Mouse (Mus musculus) forebrain, embryonic 15.5 days (tissue): ENCODE data around the gene Ppp1r1c. TPM values are rescaled to one million over a fixed set of nuclear protein-coding genes. Genes with fewer than 3 reads are reported as not detected.

ENCODE experiments used
- ATAC-seq: fragments of 200-750 bp; cut with Nextera tagmentation; replicated peaks from 2 replicates; pipeline ENCODE4 v1.8.0; 2017; ENCODE audit warnings: mild to moderate bottlenecking, moderate TSS enrichment, moderate library complexity
- H3K27ac ChIP-seq: fragments of 300-500 bp; sonication (generic); replicated peaks from 2 replicates; pipeline ENCODE4 v1.5.1; 2015; ENCODE audit warnings: mild to moderate bottlenecking, inconsistent platforms
- H3K27me3 ChIP-seq: fragments of 300-500 bp; sonication (generic); 2 replicates; pipeline ENCODE4 v1.6.1; 2015; ENCODE audit warnings: inconsistent platforms
- H3K36me3 ChIP-seq: fragments of 300-500 bp; sonication (generic); 2 replicates; pipeline ENCODE4 v1.6.1; 2015; ENCODE audit warnings: mild to moderate bottlenecking, inconsistent platforms
- H3K4me1 ChIP-seq: fragments of 300-500 bp; sonication (generic); 2 replicates; pipeline ENCODE4 v1.6.1; 2015; ENCODE audit warnings: inconsistent platforms
- H3K4me2 ChIP-seq: fragments of 300-500 bp; sonication (generic); replicated peaks from 2 replicates; pipeline ENCODE4 v1.6.1; 2015; ENCODE audit warnings: mild to moderate bottlenecking, inconsistent platforms
- H3K4me3 ChIP-seq: fragments of 300-500 bp; sonication (generic); 2 replicates; pipeline ENCODE4 v1.5.1; 2015; ENCODE audit warnings: mild to moderate bottlenecking, inconsistent platforms
- H3K9ac ChIP-seq: fragments of 300-500 bp; sonication (generic); replicated peaks from 2 replicates; pipeline ENCODE4 v1.6.1; 2015; ENCODE audit warnings: mild to moderate bottlenecking, inconsistent platforms
- H3K9me3 ChIP-seq: fragments of 300-500 bp; sonication (generic); 2 replicates; pipeline ENCODE4 v1.6.1; 2016; ENCODE audit warnings: inconsistent platforms
- WGBS: fragments of 180-500 bp; shearing (Covaris S2); methylation state at CpG from one replicate; pipeline ENCODE4 v1.1.7; 2015; ENCODE audit warnings: mixed read lengths; 5-methylcytosine and 5-hydroxymethylcytosine counted together
- polyA plus RNA-seq: library from polyadenylated mRNA; unstranded; fragments of >200 nt; fragmentation: Nextera tagmentation; extraction: Ambion mirVana; gene quantifications from 2 replicates; pipeline ENCODE4 v1.2.1, GENCODE M21; 2015

Ppp1r1c gene
- polyA plus RNA-seq: 0.18 and 0.42 TPM in 2 replicates

GRCm38 (mm10) chr2:79707575-79707974 lies at the start of gene Ppp1r1c:
TSS of gene Ppp1r1c (plus strand) at chr2:79707780.
- ATAC-seq: no peak
- Histone ChIP-seq H3K9me3 (no peaks in the 10 kb centered on the region), H3K4me1 (no peaks in the 10 kb centered on the region), H3K4me3 (no peak within 1 kb of the TSS), H3K27me3 (no peaks in the 10 kb centered on the region), H3K36me3 (no peaks in the 10 kb centered on the region), H3K4me2 (no peak within 1 kb of the TSS), H3K27ac (no peak within 1 kb of the TSS), H3K9ac (no peak within 1 kb of the TSS)
- 69% methylated on average over 6 of the region's 6 CpGs for WGBS

- peaks cover 4% of the 10 kb centered on the region for H3K36me3 ChIP-seq
- ATAC-seq: no peak
- H3K27ac ChIP-seq: no peak overlapping the region
- 77% methylated on average over 12 of the region's 12 CpGs for whole genome bisulfite sequencing
- no peaks in the 10 kb centered on the region for H3K27me3 ChIP-seq
- no peak overlapping the region for H3K4me3 ChIP-seq
- H3K9me3 ChIP-seq: no peaks in the 10 kb centered on the region
- no peaks in the 10 kb centered on the region for H3K4me1 ChIP-seq
- no peak overlapping the region for H3K4me2 ChIP-seq
- no peak overlapping the region for H3K9ac ChIP-seq
Measured at GRCm38 (mm10) chr2:79660417-79661185, 47.0 kb upstream of the Ppp1r1c start.

- no peak; the same call in 1 of the 2 replicates for ATAC-seq
- Histone ChIP-seq H3K27me3 (no peaks in the 10 kb centered on the region), H3K4me2 (no peak overlapping the region), H3K4me1 (no peaks in the 10 kb centered on the region), H3K27ac (no peak overlapping the region), H3K4me3 (no peak overlapping the region), H3K36me3 (peaks cover 4% of the 10 kb centered on the region), H3K9me3 (no peaks in the 10 kb centered on the region), H3K9ac (no peak overlapping the region)
- WGBS: 21% methylated on average over 7 of the region's 7 CpGs
Measured at GRCm38 (mm10) chr2:79661486-79662104, 46.0 kb upstream of the Ppp1r1c start.

- Histone ChIP-seq H3K27ac (no peak overlapping the region), H3K9ac (no peak overlapping the region), H3K9me3 (no peaks in the 10 kb centered on the region), H3K4me3 (no peak overlapping the region), H3K36me3 (0 out of 2 replicates have a peak, but pooled peaks cover 4% of the 10 kb centered on the region), H3K27me3 (no peaks in the 10 kb centered on the region), H3K4me1 (no peaks in the 10 kb centered on the region), H3K4me2 (no peak overlapping the region)
- no peak for ATAC-seq
- 68% methylated on average over 3 of the region's 3 CpGs for WGBS
Measured at GRCm38 (mm10) chr2:79664532-79665286, 42.9 kb upstream of the Ppp1r1c start.

- Histone ChIP-seq H3K36me3 (0 out of 2 replicates have a peak, but pooled peaks cover 3% of the 10 kb centered on the region), H3K4me1 (no peaks in the 10 kb centered on the region), H3K27me3 (no peaks in the 10 kb centered on the region), H3K4me3 (no peak overlapping the region), H3K9me3 (no peaks in the 10 kb centered on the region), H3K9ac (no peak overlapping the region), H3K27ac (no peak overlapping the region), H3K4me2 (no peak overlapping the region)
- 39% methylated on average over 3 of the region's 3 CpGs for WGBS
- ATAC-seq: no peak
Measured at GRCm38 (mm10) chr2:79665492-79665891, 42.1 kb upstream of the Ppp1r1c start.

GRCm38 (mm10) chr2:79675266-79675665 lies 32.3 kb upstream of the Ppp1r1c start:
- 77% methylated on average over 3 of the region's 3 CpGs for WGBS

GRCm38 (mm10) chr2:79677663-79678257 lies 29.8 kb upstream of the Ppp1r1c start:
- Histone ChIP-seq H3K36me3 (no peaks in the 10 kb centered on the region), H3K4me2 (no peak overlapping the region), H3K4me1 (no peaks in the 10 kb centered on the region), H3K27me3 (no peaks in the 10 kb centered on the region), H3K9ac (no peak overlapping the region), H3K9me3 (no peaks in the 10 kb centered on the region), H3K27ac (no peak overlapping the region), H3K4me3 (no peak overlapping the region)
- WGBS: 97% methylated on average over 1 of the region's 1 CpGs
- ATAC-seq: no peak

More at GRCm38 (mm10) chr2:79675266-79675665, 32.3 kb upstream of the Ppp1r1c start:
- H3K4me1 ChIP-seq: no peaks in the 10 kb centered on the region
- H3K27ac ChIP-seq: no peak overlapping the region
- H3K4me2 ChIP-seq: no peak overlapping the region
- H3K9me3 ChIP-seq: no peaks in the 10 kb centered on the region
- H3K4me3 ChIP-seq: no peak overlapping the region
- no peak for ATAC-seq
- H3K36me3 ChIP-seq: no peaks in the 10 kb centered on the region
- H3K9ac ChIP-seq: no peak overlapping the region
- no peaks in the 10 kb centered on the region for H3K27me3 ChIP-seq

GRCm38 (mm10) chr2:79681672-79682071 lies 25.9 kb upstream of the Ppp1r1c start:
- H3K27me3 ChIP-seq: no peaks in the 10 kb centered on the region
- H3K4me2 ChIP-seq: no peak overlapping the region
- H3K9ac ChIP-seq: no peak overlapping the region
- no peak overlapping the region for H3K27ac ChIP-seq
- no peaks in the 10 kb centered on the region for H3K4me1 ChIP-seq
- no peak for ATAC-seq
- H3K36me3 ChIP-seq: no peaks in the 10 kb centered on the region
- H3K9me3 ChIP-seq: no peaks in the 10 kb centered on the region
- no peak overlapping the region for H3K4me3 ChIP-seq
- WGBS: 86% methylated on average over 4 of the region's 4 CpGs

GRCm38 (mm10) chr2:79683258-79683657 lies 24.3 kb upstream of the Ppp1r1c start:
- Histone ChIP-seq H3K9me3 (no peaks in the 10 kb centered on the region), H3K4me3 (no peak overlapping the region), H3K9ac (no peak overlapping the region), H3K27ac (no peak overlapping the region), H3K4me2 (no peak overlapping the region), H3K4me1 (no peaks in the 10 kb centered on the region), H3K36me3 (no peaks in the 10 kb centered on the region), H3K27me3 (no peaks in the 10 kb centered on the region)
- no peak for ATAC-seq
- 88% methylated on average over 4 of the region's 4 CpGs for WGBS

- 81% methylated on average over 3 of the region's 3 CpGs for WGBS
- no peak for ATAC-seq
Measured at GRCm38 (mm10) chr2:79690838-79691237, 16.7 kb upstream of the Ppp1r1c start.

GRCm38 (mm10) chr2:79695190-79695589 lies 12.4 kb upstream of the Ppp1r1c start:
- WGBS: 95% methylated on average over 4 of the region's 4 CpGs
- H3K9ac ChIP-seq: no peak overlapping the region
- H3K36me3 ChIP-seq: no peaks in the 10 kb centered on the region
- H3K27me3 ChIP-seq: no peaks in the 10 kb centered on the region
- H3K27ac ChIP-seq: no peak overlapping the region
- H3K4me1 ChIP-seq: no peaks in the 10 kb centered on the region
- H3K4me2 ChIP-seq: no peak overlapping the region
- H3K4me3 ChIP-seq: no peak overlapping the region
- ATAC-seq: no peak
- H3K9me3 ChIP-seq: no peaks in the 10 kb centered on the region

More at GRCm38 (mm10) chr2:79690838-79691237, 16.7 kb upstream of the Ppp1r1c start:
- H3K4me2 ChIP-seq: no peak overlapping the region
- H3K4me3 ChIP-seq: no peak overlapping the region
- H3K9ac ChIP-seq: no peak overlapping the region
- no peak overlapping the region for H3K27ac ChIP-seq
- H3K36me3 ChIP-seq: no peaks in the 10 kb centered on the region
- no peaks in the 10 kb centered on the region for H3K4me1 ChIP-seq
- H3K9me3 ChIP-seq: no peaks in the 10 kb centered on the region
- no peaks in the 10 kb centered on the region for H3K27me3 ChIP-seq

- Histone ChIP-seq H3K27ac (no peak overlapping the region), H3K9ac (no peak overlapping the region), H3K27me3 (no peaks in the 10 kb centered on the region), H3K36me3 (no peaks in the 10 kb centered on the region), H3K4me2 (no peak overlapping the region), H3K9me3 (no peaks in the 10 kb centered on the region), H3K4me1 (no peaks in the 10 kb centered on the region), H3K4me3 (no peak overlapping the region)
- whole genome bisulfite sequencing: 95% methylated on average over 12 of the region's 12 CpGs
- ATAC-seq: no peak
Measured at GRCm38 (mm10) chr2:79695939-79696338, 11.6 kb upstream of the Ppp1r1c start.
